Mouse (Mus musculus) heart, embryonic 14.5 days (tissue): ENCODE data around the gene Rnasek. TPM values are rescaled to one million over a fixed set of nuclear protein-coding genes. Genes with fewer than 3 reads are reported as not detected.

ENCODE experiments used
- ATAC-seq: fragments of 200-750 bp; cut with Nextera tagmentation; 2 replicates; pipeline ENCODE4 v1.8.0; 2017; ENCODE audit warnings: low read depth, moderate TSS enrichment; ENCODE audit not compliant: insufficient number of reproducible peaks, insufficient read depth, low FRiP score
- H3K27ac ChIP-seq, 2 experiments: fragments of 200-500 bp in 1 of 2; fragments of 300-500 bp in 1 of 2; sonication (generic) in 1 of 2; replicated peaks in 1 of 2; 2 replicates each; pipeline ENCODE4 v1.5.1; 2012 to 2014; ENCODE audit warnings: low read depth in 2 of 2, low read length in 2 of 2, control low read depth in 1 of 2, mild to moderate bottlenecking in 1 of 2, mixed read lengths in 1 of 2; ENCODE audit not compliant: control insufficient read depth in 1 of 2, insufficient read depth in 1 of 2
- H3K27me3 ChIP-seq: fragments of 300-500 bp; sonication (generic); 2 replicates; pipeline ENCODE4 v1.6.1; 2014; ENCODE audit warnings: mild to moderate bottlenecking, low read length, control low read depth; ENCODE audit not compliant: control insufficient read depth, insufficient read depth
- H3K36me3 ChIP-seq: fragments of 300-500 bp; sonication (generic); 2 replicates; pipeline ENCODE4 v1.6.1; 2014; ENCODE audit warnings: mild to moderate bottlenecking, control low read depth, low read length, mixed read lengths; ENCODE audit not compliant: control insufficient read depth, insufficient read depth
- H3K4me1 ChIP-seq, 2 experiments: fragments of 200-500 bp in 1 of 2; fragments of 300-500 bp in 1 of 2; sonication (generic) in 1 of 2; 2 replicates each; pipeline ENCODE4 v1.6.1; 2012 to 2014; ENCODE audit warnings: low read length in 2 of 2, control low read depth in 1 of 2, mixed read lengths in 1 of 2; ENCODE audit not compliant: control insufficient read depth in 2 of 2, insufficient read depth in 2 of 2
- H3K4me2 ChIP-seq: fragments of 300-500 bp; sonication (generic); 2 replicates; pipeline ENCODE4 v1.6.1; 2014; ENCODE audit warnings: mild to moderate bottlenecking, low read length
- H3K4me3 ChIP-seq, 2 experiments: fragments of 200-500 bp in 1 of 2; fragments of 300-500 bp in 1 of 2; sonication (generic) in 1 of 2; 2 replicates each; pipeline ENCODE4 v1.5.1; 2012 to 2014; ENCODE audit warnings: low read length in 2 of 2, mild to moderate bottlenecking in 2 of 2, control low read depth in 1 of 2, low read depth in 1 of 2, moderate library complexity in 1 of 2; ENCODE audit not compliant: control insufficient read depth in 1 of 2, insufficient read depth in 1 of 2
- H3K9ac ChIP-seq: fragments of 300-500 bp; sonication (generic); 2 replicates; pipeline ENCODE4 v1.6.1; 2014; ENCODE audit warnings: mild to moderate bottlenecking, low read length
- H3K9me3 ChIP-seq: fragments of 300-500 bp; sonication (generic); 2 replicates; pipeline ENCODE4 v1.6.1; 2016; ENCODE audit warnings: low read length, control low read depth; ENCODE audit not compliant: control insufficient read depth
- WGBS: fragments of 180-500 bp; shearing (Covaris S2); extraction: QIAGEN DNeasy Blood & Tissue Kit; methylation state at CpG from one replicate; pipeline ENCODE4 v1.1.7; 2014; 5-methylcytosine and 5-hydroxymethylcytosine counted together
- polyA plus RNA-seq: library from polyadenylated mRNA; unstranded; fragments of >200 nt; fragmentation: Nextera tagmentation; extraction: Ambion mirVana; gene quantifications from 2 replicates; pipeline ENCODE4 v1.2.1, GENCODE M21; 2014

The Rnasek gene
- polyA plus RNA-seq, 1 experiment from 2014 or later, result 240 TPM

DNA sequence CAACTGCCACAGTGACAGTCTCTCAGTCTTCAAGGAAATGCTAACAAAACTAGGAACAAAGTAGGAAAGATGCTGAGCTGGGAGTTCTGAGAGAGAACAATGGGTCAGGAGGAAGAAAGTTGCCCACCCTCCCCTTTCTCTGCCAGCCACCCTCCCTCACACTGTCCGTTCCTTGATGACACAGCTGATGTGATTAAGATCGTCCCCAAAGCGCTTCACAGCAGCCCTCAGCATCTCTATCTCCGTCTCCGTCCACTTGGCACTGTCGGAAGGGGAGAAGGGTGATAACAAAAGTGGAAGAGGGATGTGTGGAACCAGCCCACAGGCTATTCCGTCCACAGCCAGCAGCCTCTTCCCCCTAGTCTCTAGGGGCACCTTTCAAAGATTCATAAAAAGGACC, 2.9 kb downstream of the Rnasek start:
- H3K9ac ChIP-seq, result peak overlapping the region; percentile 87
- H3K27me3 ChIP-seq, result no peaks in the 10 kb centered on the region
- no peak for ATAC-seq
- H3K4me3 ChIP-seq, result peak overlapping the region; percentile 21 to 88
- H3K27ac ChIP-seq, result peak overlapping the region; percentile 65 to 89; a peak in 3 of 4 replicates
- no peaks in the 10 kb centered on the region for H3K9me3 ChIP-seq
- WGBS, result 7% methylated on average over 7 of the region's 7 CpGs
- peak overlapping the region; percentile 86 for H3K4me2 ChIP-seq
- peaks cover 14% of the 10 kb centered on the region for H3K36me3 ChIP-seq
- H3K4me1 ChIP-seq, result peaks cover 10 to 35% of the 10 kb centered on the region in 2 experiments

DNA sequence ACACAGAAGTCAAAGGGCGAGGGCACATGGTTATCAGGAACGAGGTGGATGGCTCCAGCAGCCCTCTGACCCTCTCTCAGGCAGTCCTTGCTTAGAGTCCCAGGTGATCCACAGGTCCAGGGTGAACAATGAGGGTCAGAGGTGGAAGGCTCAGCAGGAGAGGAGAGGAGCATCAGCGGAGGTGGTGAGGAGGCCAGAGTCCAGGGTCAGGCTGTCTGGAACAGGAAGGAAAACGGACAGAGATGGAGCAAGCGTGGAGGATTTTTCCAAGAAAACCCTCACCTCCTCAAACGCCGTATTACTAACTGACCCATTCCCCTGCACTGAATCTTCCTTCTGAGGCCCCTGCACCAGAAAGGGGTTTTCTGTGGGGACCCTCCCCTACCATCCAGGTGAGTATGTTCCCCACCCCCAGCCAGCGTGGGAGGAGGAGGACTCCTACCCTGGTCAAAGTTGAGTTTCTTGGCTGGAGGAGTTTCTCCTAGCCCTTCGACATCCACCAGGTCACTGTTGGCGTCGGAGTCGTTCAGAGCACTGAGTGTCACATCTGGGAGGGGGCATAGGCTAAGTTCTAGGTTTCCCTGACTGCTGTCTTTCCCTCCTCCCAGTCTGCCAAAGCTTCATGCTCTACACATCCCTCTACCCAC, 4.3 kb downstream of the Rnasek start:
- no peak for ATAC-seq
- Histone ChIP-seq H3K27me3 (no peaks in the 10 kb centered on the region), H3K9me3 (no peaks in the 10 kb centered on the region), H3K4me2 (no peak overlapping the region), H3K4me3 (no peak overlapping the region), H3K36me3 (peaks cover 14% of the 10 kb centered on the region), H3K4me1 (peaks cover 8 to 34% of the 10 kb centered on the region in 2 experiments), H3K9ac (no peak overlapping the region), H3K27ac (no peak overlapping the region)
- 92% methylated on average over 12 of the region's 12 CpGs for WGBS

GRCm38 (mm10) chr11:70234497-70234896, 5.1 kb downstream of the Rnasek start:
- H3K4me2 ChIP-seq, result no peak overlapping the region
- ATAC-seq, result no peak
- 84% methylated on average over 8 of the region's 8 CpGs for WGBS

DNA sequence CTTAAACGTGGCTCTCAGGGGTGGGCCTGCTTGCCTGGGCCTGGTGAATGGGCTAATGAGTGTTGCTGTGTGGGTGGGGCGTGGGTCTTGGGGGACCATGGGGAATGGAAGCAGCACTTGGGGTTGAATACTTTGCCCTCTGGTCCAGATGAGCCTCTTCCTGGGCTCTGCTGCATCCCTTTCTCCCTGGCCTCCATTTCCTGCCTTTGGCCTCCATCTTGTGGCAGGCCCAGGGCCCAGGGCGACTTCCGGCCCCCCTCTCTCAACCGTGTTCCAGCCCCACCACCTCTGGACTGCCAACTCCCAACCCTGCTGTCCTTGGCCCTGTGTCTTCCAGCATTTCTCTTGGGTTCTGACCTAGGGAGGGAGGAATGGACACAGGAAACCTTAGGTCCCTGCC, 5.6 kb downstream of the Rnasek start:
- Histone ChIP-seq H3K27ac (no peak overlapping the region), H3K9ac (peak overlapping the region; percentile 8; the same call in 1 of the 2 replicates), H3K4me1 (peaks cover 10 to 43% of the 10 kb centered on the region in 2 experiments), H3K4me3 (no peak overlapping the region), H3K9me3 (no peaks in the 10 kb centered on the region), H3K4me2 (no peak overlapping the region), H3K36me3 (peaks cover 14% of the 10 kb centered on the region), H3K27me3 (peaks cover 12% of the 10 kb centered on the region)
- ATAC-seq, result no peak
- WGBS, result 57% methylated on average over 5 of the region's 5 CpGs

More at GRCm38 (mm10) chr11:70234497-70234896, 5.1 kb downstream of the Rnasek start:
- Histone ChIP-seq H3K27ac (no peak overlapping the region), H3K27me3 (peaks cover 8% of the 10 kb centered on the region), H3K9ac (no peak overlapping the region), H3K9me3 (no peaks in the 10 kb centered on the region), H3K4me1 (peaks cover 8 to 38% of the 10 kb centered on the region in 2 experiments), H3K4me3 (no peak overlapping the region), H3K36me3 (peaks cover 14% of the 10 kb centered on the region)

DNA sequence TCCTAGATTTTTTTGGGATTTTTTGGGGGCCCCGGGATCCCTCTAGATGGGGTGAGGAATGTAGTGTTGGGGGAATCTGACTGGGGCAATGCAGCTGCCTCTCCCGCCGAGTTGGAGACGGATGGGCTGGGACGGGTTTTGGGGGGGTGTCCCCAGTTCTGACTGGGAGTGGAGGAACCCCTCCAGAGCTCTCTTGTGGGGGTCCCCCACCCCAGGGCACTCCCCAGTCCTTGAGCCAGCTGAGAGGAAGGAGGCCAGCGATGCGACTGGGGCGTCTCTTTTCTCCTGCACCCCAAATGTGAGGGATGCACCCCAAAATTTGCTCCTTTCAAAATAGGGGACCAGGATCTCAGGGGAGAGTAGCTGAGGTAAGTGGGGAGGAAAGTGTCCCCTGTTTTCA, 6.6 kb downstream of the Rnasek start:
- H3K4me1 ChIP-seq, result peaks cover 11 to 40% of the 10 kb centered on the region in 2 experiments
- no peak overlapping the region for H3K27ac ChIP-seq
- WGBS, result 35% methylated on average over 8 of the region's 8 CpGs
- peaks cover 23% of the 10 kb centered on the region for H3K27me3 ChIP-seq
- H3K9me3 ChIP-seq, result no peaks in the 10 kb centered on the region
- H3K4me3 ChIP-seq, result peak overlapping the region; percentile 46 to 59; a peak in 3 of 4 replicates
- peaks cover 14% of the 10 kb centered on the region for H3K36me3 ChIP-seq
- H3K4me2 ChIP-seq, result peak overlapping the region; percentile 72
- ATAC-seq, result no peak
- peak overlapping the region; percentile 75 for H3K9ac ChIP-seq

GRCm38 (mm10) chr11:70232546-70232945, 7.1 kb downstream of the Rnasek start:
- H3K4me3 ChIP-seq, result peak overlapping the region; percentile 46 to 59
- H3K36me3 ChIP-seq, result peaks cover 16% of the 10 kb centered on the region
- H3K4me1 ChIP-seq, result peaks cover 12 to 40% of the 10 kb centered on the region in 2 experiments
- H3K9me3 ChIP-seq, result no peaks in the 10 kb centered on the region
- H3K27me3 ChIP-seq, result peaks cover 27% of the 10 kb centered on the region
- 5% methylated on average over 8 of the region's 10 CpGs for WGBS
- peak overlapping the region in 1 of 2 experiments; percentile 24; a peak in 1 of 4 replicates for H3K27ac ChIP-seq
- peak overlapping the region; percentile 75 for H3K9ac ChIP-seq
- ATAC-seq, result no peak
- peak overlapping the region; percentile 72 for H3K4me2 ChIP-seq

GRCm38 (mm10) chr11:70230239-70230727, 9.4 kb downstream of the Rnasek start:
- Histone ChIP-seq H3K9me3 (no peaks in the 10 kb centered on the region), H3K27me3 (peaks cover 49% of the 10 kb centered on the region), H3K27ac (peak overlapping the region; percentile 78 to 83), H3K4me1 (peaks cover 18 to 39% of the 10 kb centered on the region in 2 experiments), H3K36me3 (peaks cover 13% of the 10 kb centered on the region), H3K4me3 (peak overlapping the region; percentile 3 to 45), H3K9ac (peak overlapping the region; percentile 72), H3K4me2 (peak overlapping the region; percentile 53)
- ATAC-seq, result peak; percentile 72
- 1% methylated on average over 32 of the region's 32 CpGs for WGBS
